Mouse (Mus musculus) adrenal gland, postnatal 25 days (tissue): ENCODE measurements around the gene Begain. TPM values are rescaled to one million over a fixed set of nuclear protein-coding genes. Genes with fewer than 3 reads are reported as not detected.

Experiments
- total RNA-seq: library from RNA; stranded (reverse); gene quantifications from 2 replicates; pipeline ENCODE4 v1.2.3, GENCODE M21; 2021

Begain gene
- total RNA-seq, 1 experiment from 2014 or later: 4.3 TPM

Other genes with a start within 250 kb of the Begain start
- gene Slc25a29, start 232.3 kb downstream of the Begain start, total RNA-seq: 20.7 and 25.5 TPM in 2 replicates
- gene Slc25a47, start 232.2 kb downstream of the Begain start, total RNA-seq: 16.1 and 21.0 TPM in 2 replicates
- gene Wdr25, start 174.6 kb downstream of the Begain start, total RNA-seq: 7.9 and 8.4 TPM in 2 replicates
- gene Wars, start 174.0 kb downstream of the Begain start, total RNA-seq: 54.6 and 64.0 TPM in 2 replicates